Mouse (Mus musculus) olfactory bulb, adult 2 months (tissue): ENCODE measurements around the gene Ip6k1. TPM values are rescaled to one million over a fixed set of nuclear protein-coding genes. Genes with fewer than 3 reads are reported as not detected.

Experiments
- H3K27ac ChIP-seq: fragments of 200-500 bp; 2 replicates; pipeline ENCODE4 v1.5.1; 2012; ENCODE audit warnings: low read depth, low read length; ENCODE audit not compliant: insufficient read depth
- H3K4me1 ChIP-seq: fragments of 200-500 bp; 2 replicates; pipeline ENCODE4 v1.6.1; 2012; ENCODE audit warnings: low read length; ENCODE audit not compliant: control insufficient read depth, insufficient read depth
- H3K4me3 ChIP-seq: fragments of 200-500 bp; 2 replicates; pipeline ENCODE4 v1.5.1; 2012; ENCODE audit warnings: mild to moderate bottlenecking, low read depth, low read length, moderate library complexity; ENCODE audit not compliant: insufficient read depth
- CTCF ChIP-seq: fragments of 200-500 bp; IDR thresholded peaks from 2 replicates; pipeline ENCODE4 v1.5.1; 2012; ENCODE audit warnings: low read depth, mild to moderate bottlenecking, low read length, moderate library complexity; ENCODE audit not compliant: insufficient read depth
- POLR2A ChIP-seq: fragments of 200-500 bp; IDR thresholded peaks from 2 replicates; pipeline ENCODE4 v1.6.1; 2012; ENCODE audit warnings: mild to moderate bottlenecking, low read depth, low read length, moderate library complexity; ENCODE audit not compliant: insufficient read depth
- WGBS: fragments of 180-500 bp; shearing (Covaris S2); methylation state at CpG from one replicate; pipeline ENCODE4 v1.1.7; 2018; 5-methylcytosine and 5-hydroxymethylcytosine counted together
- polyA plus RNA-seq: library from polyadenylated mRNA; stranded (reverse); fragments of >200 nt; gene quantifications from 2 replicates; pipeline ENCODE4 v1.2.4, GENCODE M21; 2012; ENCODE audit warnings: low replicate concordance; ENCODE audit not compliant: missing spikeins, insufficient read depth, insufficient read length

Gene Ip6k1
- polyA plus RNA-seq, 1 experiment = 406 TPM

- Histone ChIP-seq H3K27ac (no peak within 1 kb of the TSS), H3K4me1 (peaks cover 14% of the 10 kb centered on the region), H3K4me3 (no peak within 1 kb of the TSS)
- 42% methylated on average over 12 of the region's 12 CpGs for WGBS
- TF ChIP-seq CTCF (no peak), POLR2A (no peak)
These were observed 80.7 kb downstream of the Ip6k1 start, which contains the start of gene Rnf123 for GRCm38 (mm10) chr9:108082988-108083431. Gene Rnf123, minus strand, starts transcription at chr9:108083346.

- H3K27ac ChIP-seq = no peak overlapping the region
- no peak overlapping the region for H3K4me3 ChIP-seq
- H3K4me1 ChIP-seq = peaks cover 13% of the 10 kb centered on the region
- TF ChIP-seq CTCF (no peak), POLR2A (no peak)
- WGBS = 88% methylated on average over 6 of the region's 6 CpGs
These were observed 81.3 kb downstream of the Ip6k1 start for GRCm38 (mm10) chr9:108083561-108083960.

GRCm38 (mm10) chr9:108085261-108085660 lies 83.0 kb downstream of the Ip6k1 start:
- no peak for TF ChIP-seq POLR2A
- no peak for TF ChIP-seq CTCF
- Histone ChIP-seq H3K4me1 (peaks cover 7% of the 10 kb centered on the region), H3K4me3 (no peak overlapping the region), H3K27ac (no peak overlapping the region)
- 92% methylated on average over 4 of the region's 4 CpGs for WGBS

- Histone ChIP-seq H3K27ac (no peak overlapping the region), H3K4me1 (peaks cover 12% of the 10 kb centered on the region), H3K4me3 (no peak overlapping the region)
- WGBS = 98% methylated on average over 7 of the region's 7 CpGs
- no peak for TF ChIP-seq CTCF
These were observed 88.4 kb downstream of the Ip6k1 start for GRCm38 (mm10) chr9:108090611-108091120.

GRCm38 (mm10) chr9:108093586-108093985 lies 91.3 kb downstream of the Ip6k1 start:
- WGBS = 69% methylated on average over 10 of the region's 10 CpGs
- Histone ChIP-seq H3K4me3 (peak overlapping the region; percentile 57), H3K4me1 (peaks cover 14% of the 10 kb centered on the region), H3K27ac (no peak overlapping the region)
- TF ChIP-seq CTCF (no peak), POLR2A (no peak)

- Histone ChIP-seq H3K4me1 (peaks cover 14% of the 10 kb centered on the region), H3K27ac (peak within 1 kb of the TSS; percentile 12; the same call in 1 of the 2 replicates), H3K4me3 (peak within 1 kb of the TSS; percentile 57)
- WGBS = under 1% methylated on average over 52 of the region's 52 CpGs
- TF ChIP-seq POLR2A = no peak; the same call in 1 of the 2 replicates
- TF ChIP-seq CTCF = no peak
These were observed 92.1 kb downstream of the Ip6k1 start, which contains the start of gene Apeh for GRCm38 (mm10) chr9:108094184-108094941. Gene Apeh, minus strand, starts transcription at chr9:108094606.

- Histone ChIP-seq H3K4me3 (peak overlapping the region; percentile 57), H3K4me1 (peaks cover 14% of the 10 kb centered on the region), H3K27ac (peak overlapping the region; percentile 12; the same call in 1 of the 2 replicates)
- WGBS = under 1% methylated on average over 16 of the region's 16 CpGs
- TF ChIP-seq CTCF (no peak), POLR2A (no peak)
These were observed 92.7 kb downstream of the Ip6k1 start for GRCm38 (mm10) chr9:108094998-108095411.

GRCm38 (mm10) chr9:108095518-108095917 lies 93.2 kb downstream of the Ip6k1 start:
- Histone ChIP-seq H3K27ac (no peak overlapping the region), H3K4me3 (no peak overlapping the region), H3K4me1 (peaks cover 14% of the 10 kb centered on the region)
- 8% methylated on average over 3 of the region's 3 CpGs for WGBS
- TF ChIP-seq CTCF (0 out of 2 replicates have a peak, but pooled peaks have one; percentile 29), POLR2A (no peak)

- TF ChIP-seq CTCF (no peak), POLR2A (no peak)
- Histone ChIP-seq H3K27ac (0 out of 2 replicates have a peak overlapping the region, but pooled peaks have one; percentile 18), H3K4me3 (no peak overlapping the region), H3K4me1 (peaks cover 14% of the 10 kb centered on the region)
- WGBS = 57% methylated on average over 10 of the region's 10 CpGs
These were observed 93.8 kb downstream of the Ip6k1 start for GRCm38 (mm10) chr9:108095949-108096712.

Other genes with a start within 250 kb of the Ip6k1 start
- gene Rbm5, start 231.5 kb upstream of the Ip6k1 start, polyA plus RNA-seq = 401 and 773 TPM in 2 replicates
- gene Rbm6, start 129.3 kb upstream of the Ip6k1 start, polyA plus RNA-seq = 246 and 345 TPM in 2 replicates
- gene Mon1a, start 114.3 kb upstream of the Ip6k1 start, polyA plus RNA-seq = not detected in 2 replicates
- not detected in 2 replicates for gene Mst1r, start 95.6 kb upstream of the Ip6k1 start, polyA plus RNA-seq
- not detected in 2 replicates for gene Actl11, start 74.0 kb upstream of the Ip6k1 start, polyA plus RNA-seq
- not detected in 2 replicates for gene Camkv, start 66.8 kb upstream of the Ip6k1 start, polyA plus RNA-seq
- not detected in 2 replicates for gene Traip, start 52.4 kb upstream of the Ip6k1 start, polyA plus RNA-seq
- not detected in 2 replicates for gene Uba7, start 27.0 kb upstream of the Ip6k1 start, polyA plus RNA-seq
- gene Gm20661, start 19.4 kb upstream of the Ip6k1 start, polyA plus RNA-seq = not detected in 2 replicates
- gene Inka1, start 16.6 kb upstream of the Ip6k1 start, polyA plus RNA-seq = not detected in 2 replicates
- not detected in 2 replicates for gene Cdhr4, start 10.0 kb upstream of the Ip6k1 start, polyA plus RNA-seq
- not detected in 2 replicates for gene Gm20662, start 6.2 kb upstream of the Ip6k1 start, polyA plus RNA-seq
- gene Gmppb, start 46.7 kb downstream of the Ip6k1 start, polyA plus RNA-seq = not detected in 2 replicates
- gene Amigo3, start 50.7 kb downstream of the Ip6k1 start, polyA plus RNA-seq = not detected in 2 replicates
- not detected in 2 replicates for gene Mst1, start 77.9 kb downstream of the Ip6k1 start, polyA plus RNA-seq
- not detected in 2 replicates for gene Rnf123, start 80.8 kb downstream of the Ip6k1 start, polyA plus RNA-seq
- not detected in 2 replicates for gene Apeh, start 92.1 kb downstream of the Ip6k1 start, polyA plus RNA-seq
- gene Bsn, start 187.9 kb downstream of the Ip6k1 start, polyA plus RNA-seq = not detected in 2 replicates